Mouse (Mus musculus) granulocyte monocyte progenitor cell, adult 5-6 weeks (primary cell): ENCODE measurements around the gene Fam160b1. TPM values are rescaled to one million over a fixed set of nuclear protein-coding genes. Genes with fewer than 3 reads are reported as not detected.
A peak's percentile ranks its signal among the peaks of the same experiment; 100 is the strongest.

Experiments
- ATAC-seq: replicated peaks from 2 replicates; pipeline ENCODE4 v1.8.0; 2016; ENCODE audit warnings: mild to moderate bottlenecking, moderate TSS enrichment, inconsistent platforms; ENCODE audit not compliant: poor library complexity, severe bottlenecking
- total RNA-seq, 2 experiments: library from RNA; stranded (forward) in 1 of 2; stranded (reverse) in 1 of 2; fragments of 200-712, 200-1000 nt in 1 of 2; fragments of >200 nt in 1 of 2; fragmentation: Nextera tagmentation in 1 of 2; gene quantifications; 2 replicates each; pipeline ENCODE4 v1.2.3; 2014 to 2017

Fam160b1 gene
- total RNA-seq, 2 experiments from 2014 or later = 15.3 to 25.6 TPM

GRCm38 (mm10) chr19:57363538-57363937, 3.1 kb downstream of the Fam160b1 start:
- no peak for ATAC-seq

GRCm38 (mm10) chr19:57364942-57365673, 4.6 kb downstream of the Fam160b1 start:
- no peak for ATAC-seq

- no peak for ATAC-seq
These were observed 5.5 kb downstream of the Fam160b1 start for GRCm38 (mm10) chr19:57366007-57366406.

GRCm38 (mm10) chr19:57366626-57367025, 6.1 kb downstream of the Fam160b1 start:
- ATAC-seq = no peak

- ATAC-seq = peak; percentile 84
These were observed 6.7 kb downstream of the Fam160b1 start for GRCm38 (mm10) chr19:57367201-57367600.

- no peak for ATAC-seq
These were observed 7.4 kb downstream of the Fam160b1 start for GRCm38 (mm10) chr19:57367849-57368387.

- no peak for ATAC-seq
These were observed 12.9 kb downstream of the Fam160b1 start for GRCm38 (mm10) chr19:57373276-57373811.

GRCm38 (mm10) chr19:57375161-57375560, 14.7 kb downstream of the Fam160b1 start:
- no peak for ATAC-seq

- ATAC-seq = no peak
These were observed 15.3 kb downstream of the Fam160b1 start for GRCm38 (mm10) chr19:57375746-57376145.

GRCm38 (mm10) chr19:57377043-57377703, 16.7 kb downstream of the Fam160b1 start:
- ATAC-seq = no peak

GRCm38 (mm10) chr19:57386176-57386693, 25.8 kb downstream of the Fam160b1 start:
- no peak for ATAC-seq

- ATAC-seq = no peak
These were observed 31.1 kb downstream of the Fam160b1 start for GRCm38 (mm10) chr19:57391545-57391944.

GRCm38 (mm10) chr19:57393357-57393957, 33.0 kb downstream of the Fam160b1 start:
- peak; percentile 86 for ATAC-seq

- ATAC-seq = no peak
These were observed 36.1 kb downstream of the Fam160b1 start for GRCm38 (mm10) chr19:57396609-57397008.

- no peak for ATAC-seq
These were observed 41.9 kb downstream of the Fam160b1 start for GRCm38 (mm10) chr19:57402364-57402763.

- peak; percentile 96 for ATAC-seq
These were observed 43.4 kb downstream of the Fam160b1 start for GRCm38 (mm10) chr19:57403700-57404501.

- ATAC-seq = 0 out of 2 replicates have a peak, but pooled peaks have one; percentile 12
These were observed 44.0 kb downstream of the Fam160b1 start for GRCm38 (mm10) chr19:57404502-57404848.

GRCm38 (mm10) chr19:57407947-57408346, 47.5 kb downstream of the Fam160b1 start:
- no peak for ATAC-seq

- peak; percentile 61 for ATAC-seq
These were observed 51.1 kb downstream of the Fam160b1 start for GRCm38 (mm10) chr19:57411375-57412196.
